Mouse (Mus musculus): ENCODE results near the gene Gm3373.
"Not testable (repeated sequence)": the region's sequence is repeated elsewhere in the genome, so short reads cannot be mapped to it uniquely, and the experiment has no call there.

Gene Gm3373

GRCm38 (mm10) chr14:5741477-5741876 is at the start of gene Gm3373:
Gene Gm3373 (minus strand): TSS chr14:5741577.
- DNase-seq (ENCODE audit: low spot score), result not testable (repeated sequence)

DNA sequence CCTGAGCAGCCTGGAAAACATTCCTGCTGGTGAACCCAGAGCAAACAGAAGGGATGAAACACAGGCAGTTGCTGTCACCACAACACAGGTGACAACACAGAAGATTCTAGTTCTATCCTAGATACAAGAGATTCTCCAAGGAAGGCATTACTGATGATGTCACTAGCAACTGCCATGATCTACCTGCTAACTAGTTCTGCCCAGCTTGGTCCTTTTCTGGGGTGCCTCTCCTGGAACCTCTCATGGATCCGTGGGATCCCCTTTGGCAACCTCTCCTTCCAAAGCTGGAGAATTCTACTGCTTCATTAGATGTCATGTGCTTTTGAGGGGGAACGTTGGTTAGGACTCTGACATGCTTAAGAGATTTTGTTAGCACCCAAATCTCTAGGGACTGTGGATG is 54.0 kb downstream of the Gm3373 start, which contains the start of gene Gm9603:
Gm9603 (minus strand) TSS at position 101 of the 400 bp plus-strand sequence.
- DNase-seq (ENCODE audit: low spot score), result not testable (repeated sequence)
